Mouse (Mus musculus): Measurements from ENCODE around the gene E2f8.

GRCm38 (mm10) chr7:48867576-48867975 lies 13.8 kb downstream of the E2f8 start:
- no peak for TF ChIP-seq CTCF (IDR thresholded peaks at IDR 0.05)
- no peak for TF ChIP-seq EP300 (IDR thresholded peaks at IDR 0.05)

All from lung, postnatal 0 days (tissue).